In the genomic region with DNA sequence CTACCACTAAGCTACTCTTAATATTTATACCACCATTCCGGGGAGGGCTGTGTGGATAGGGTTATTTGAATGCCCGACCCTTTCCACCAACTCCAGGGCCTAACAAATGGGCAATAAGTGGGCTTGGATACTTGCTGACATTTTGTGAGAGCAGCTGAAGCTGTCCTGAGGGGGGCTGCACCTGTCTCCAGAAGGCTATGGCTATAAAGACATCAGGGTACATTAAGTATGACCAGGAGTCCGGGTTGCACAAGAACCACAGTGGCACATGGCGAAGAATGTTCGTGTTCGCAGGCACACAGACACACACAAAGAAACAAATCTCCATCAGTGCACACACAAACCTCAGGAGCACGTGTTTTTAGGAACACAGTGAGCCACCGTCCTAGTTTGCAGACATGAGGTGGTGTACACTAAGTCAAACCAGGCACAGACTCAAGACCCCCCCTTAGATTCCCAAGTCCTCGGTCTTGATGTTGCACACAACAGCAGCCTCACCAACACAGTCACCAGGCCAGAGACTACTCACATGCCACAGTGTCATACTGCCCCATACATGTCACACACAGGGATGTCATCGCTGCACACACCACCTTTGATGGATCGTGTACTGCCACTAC, we compare ENCODE assay signal across 9 mouse cellular contexts. TPM values are rescaled to one million over a fixed set of nuclear protein-coding genes. Genes with fewer than 3 reads are reported as not detected.
DNase-seq lines count a peak whose midpoint lies in the region; ATAC-seq and TF ChIP-seq lines count a peak whose summit lies in the region.
"Had no signal": no experiment of that assay in that cellular context is flagged by ENCODE, and none has a peak within 500 bp of the region (broad histone marks: within the 10 kb centered on the region; RNA-seq: fewer than 3 reads in every experiment).

No protein-coding gene starts in this region.

- peak overlapping the region; percentile 80 for H3K9ac ChIP-seq in embryonic facial prominence, embryonic 11.5 days (replicated peaks; ENCODE audit: low read length)
- H3K9ac ChIP-seq in hindbrain, postnatal 0 days (replicated peaks; ENCODE audit: low read length), result peak overlapping the region; percentile 84; the same call in 1 of the 2 replicates
- peak overlapping the region; percentile 39 for H3K9ac ChIP-seq in midbrain, embryonic 15.5 days

- no peak for ATAC-seq in embryonic facial prominence, embryonic 11.5 days (replicated peaks; ENCODE audit: insufficient number of reproducible peaks, low FRiP score, low TSS enrichment, low read depth)
- no peak for ATAC-seq in hindbrain, postnatal 0 days
- ATAC-seq in midbrain, embryonic 15.5 days (replicated peaks), result peak; percentile 11

- peak overlapping the region; percentile 53 for H3K4me2 ChIP-seq in embryonic facial prominence, embryonic 11.5 days (ENCODE audit: low read depth, low read length)
- H3K4me2 ChIP-seq in hindbrain, postnatal 0 days (ENCODE audit: low read depth, low read length), result peak overlapping the region; percentile 87
- H3K4me2 ChIP-seq in midbrain, embryonic 15.5 days, result peak overlapping the region; percentile 90

- peak overlapping the region; percentile 46 for H3K4me3 ChIP-seq in kidney, adult 2 months (ENCODE audit: insufficient read depth, low read depth, low read length)
- peak overlapping the region; percentile 59 for H3K4me3 ChIP-seq in embryonic facial prominence, embryonic 11.5 days (ENCODE audit: low read depth, low read length)
- H3K4me3 ChIP-seq in hindbrain, postnatal 0 days (ENCODE audit: low read length), result peak overlapping the region; percentile 70
- peak overlapping the region; percentile 85 for H3K4me3 ChIP-seq in midbrain, embryonic 15.5 days

- H3K27me3 ChIP-seq in kidney, adult 2 months (replicated peaks; ENCODE audit: control insufficient read depth, insufficient read depth, low read length), result no peaks in the 10 kb centered on the region
- no peaks in the 10 kb centered on the region for H3K27me3 ChIP-seq in embryonic facial prominence, embryonic 11.5 days (ENCODE audit: control insufficient read depth, insufficient read depth, low read length)
- H3K27me3 ChIP-seq in hindbrain, postnatal 0 days (ENCODE audit: insufficient read depth, low read length), result no peaks in the 10 kb centered on the region
- H3K27me3 ChIP-seq in midbrain, embryonic 15.5 days (replicated peaks), result no peaks in the 10 kb centered on the region

- TF ChIP-seq CTCF in kidney, adult 2 months (conservative IDR thresholded peaks at IDR 0.05; ENCODE audit: insufficient read depth, insufficient read length, low read depth, low read length), result no peak
- TF ChIP-seq CTCF in hindbrain, postnatal 0 days (IDR thresholded peaks at IDR 0.05; ENCODE audit: low read depth), result no peak

- H3K4me1 ChIP-seq in kidney, adult 2 months (ENCODE audit: control insufficient read depth, insufficient read depth, low read length), result peaks cover 30% of the 10 kb centered on the region
- H3K4me1 ChIP-seq in embryonic facial prominence, embryonic 11.5 days (ENCODE audit: control insufficient read depth, insufficient read depth, low read length), result peaks cover 11% of the 10 kb centered on the region
- peaks cover 33% of the 10 kb centered on the region for H3K4me1 ChIP-seq in hindbrain, postnatal 0 days (ENCODE audit: insufficient read depth, low read length)
- peaks cover 42% of the 10 kb centered on the region for H3K4me1 ChIP-seq in midbrain, embryonic 15.5 days

- H3K27ac ChIP-seq in kidney, adult 2 months (ENCODE audit: insufficient read depth, low read depth, low read length), result peak overlapping the region; percentile 81
- H3K27ac ChIP-seq in embryonic facial prominence, embryonic 11.5 days (replicated peaks; ENCODE audit: low read depth, low read length), result no peak overlapping the region
- H3K27ac ChIP-seq in hindbrain, postnatal 0 days, result peak overlapping the region; percentile 98
- H3K27ac ChIP-seq in midbrain, embryonic 15.5 days, result peak overlapping the region; percentile 99

- no peak for DNase-seq in kidney, adult 2 months
- DNase-seq in kidney, adult 11 months, result no peak
- DNase-seq in embryonic facial prominence, embryonic 11.5 days (ENCODE audit: low spot score), result no peak
- no peak for DNase-seq in hindbrain, postnatal 0 days (ENCODE audit: low spot score)
- DNase-seq in urinary bladder, postnatal 25 days (ENCODE audit: low spot score), result no peak
- no peak for DNase-seq in cerebellum, adult 18-20 months
- DNase-seq in adrenal gland, postnatal 4 days (ENCODE audit: low spot score in 2 of 2), result no peak

- peaks cover 2% of the 10 kb centered on the region for H3K36me3 ChIP-seq in kidney, adult 2 months (ENCODE audit: control insufficient read depth, insufficient read depth, low read length)
- peaks cover 4% of the 10 kb centered on the region; the same call in 1 of the 2 replicates for H3K36me3 ChIP-seq in embryonic facial prominence, embryonic 11.5 days (replicated peaks; ENCODE audit: control insufficient read depth, insufficient read depth, low read depth, low read length)
- H3K36me3 ChIP-seq in hindbrain, postnatal 0 days (ENCODE audit: insufficient read depth, low read length), result peaks cover 9% of the 10 kb centered on the region; the same call in 1 of the 2 replicates
- 0 out of 2 replicates have a peak, but pooled peaks cover 3% of the 10 kb centered on the region for H3K36me3 ChIP-seq in midbrain, embryonic 15.5 days (replicated peaks)

- WGBS in kidney, adult 2 months, result 63% methylated on average over 11 of the region's 11 CpGs
- 78% methylated on average over 11 of the region's 11 CpGs for WGBS in embryonic facial prominence, embryonic 11.5 days
- WGBS in hindbrain, postnatal 0 days, result 67% methylated on average over 11 of the region's 11 CpGs
- 75% methylated on average over 11 of the region's 11 CpGs for WGBS in midbrain, embryonic 15.5 days

- no peak for TF ChIP-seq POLR2A in kidney, adult 2 months (IDR thresholded peaks at IDR 0.05; ENCODE audit: low read depth, low read length)

- no peaks in the 10 kb centered on the region for H3K9me3 ChIP-seq in embryonic facial prominence, embryonic 11.5 days (replicated peaks; ENCODE audit: control insufficient read depth, low read length)
- no peaks in the 10 kb centered on the region for H3K9me3 ChIP-seq in hindbrain, postnatal 0 days (ENCODE audit: low read length)
- H3K9me3 ChIP-seq in midbrain, embryonic 15.5 days, result no peaks in the 10 kb centered on the region

RNA-seq across cellular contexts. Expression of gene Egln2, which starts 1.0 kb away (rescaled TPM):
- 84.9 and 93.7 TPM in 2 replicates for polyA plus RNA-seq in kidney, adult 2 months (2012; rRNA removed)
- polyA plus RNA-seq in embryonic facial prominence, embryonic 11.5 days (2014; fragmentation: Nextera tagmentation; extraction: Ambion mirVana), result 33.3 and 36.5 TPM in 2 replicates
- 116 and 117 TPM in 2 replicates for total RNA-seq in hindbrain, postnatal 0 days (2014; rRNA removed)
- polyA plus RNA-seq in hindbrain, postnatal 0 days (2015; fragmentation: Nextera tagmentation; extraction: Ambion mirVana), result 75.4 and 78.6 TPM in 2 replicates
- 113 and 126 TPM in 2 replicates for polyA plus RNA-seq in midbrain, embryonic 15.5 days (2015; fragmentation: Nextera tagmentation; extraction: Ambion mirVana)
- 100 to 1,000 TPM; 106 to 111 TPM for total RNA-seq in adrenal gland, postnatal 4 days (2021)

RNA-seq across cellular contexts. Expression of gene Rab4b, which starts 11.1 kb away (rescaled TPM):
- 55.9 and 57.4 TPM in 2 replicates for polyA plus RNA-seq in kidney, adult 2 months (2012; rRNA removed)
- 49.3 and 51.3 TPM in 2 replicates for polyA plus RNA-seq in embryonic facial prominence, embryonic 11.5 days (2014; fragmentation: Nextera tagmentation; extraction: Ambion mirVana)
- 66.7 and 76.9 TPM in 2 replicates for total RNA-seq in hindbrain, postnatal 0 days (2014; rRNA removed)
- polyA plus RNA-seq in hindbrain, postnatal 0 days (2015; fragmentation: Nextera tagmentation; extraction: Ambion mirVana), result 125 and 128 TPM in 2 replicates
- 101 and 107 TPM in 2 replicates for polyA plus RNA-seq in midbrain, embryonic 15.5 days (2015; fragmentation: Nextera tagmentation; extraction: Ambion mirVana)
- total RNA-seq in adrenal gland, postnatal 4 days (2021), result 10 to 100 TPM; 53.3 to 60.8 TPM

RNA-seq across cellular contexts. Expression of gene Gm21983, which starts 13.3 kb away (rescaled TPM):
- not detected in 2 replicates for polyA plus RNA-seq in kidney, adult 2 months (2012; rRNA removed)
- polyA plus RNA-seq in embryonic facial prominence, embryonic 11.5 days (2014; fragmentation: Nextera tagmentation; extraction: Ambion mirVana), result not detected in 2 replicates
- not detected in 2 replicates for total RNA-seq in hindbrain, postnatal 0 days (2014; rRNA removed)
- polyA plus RNA-seq in hindbrain, postnatal 0 days (2015; fragmentation: Nextera tagmentation; extraction: Ambion mirVana), result 0.43 and 0.44 TPM in 2 replicates
- 0.40 and 0.62 TPM in 2 replicates for polyA plus RNA-seq in midbrain, embryonic 15.5 days (2015; fragmentation: Nextera tagmentation; extraction: Ambion mirVana)
- not detected for total RNA-seq in adrenal gland, postnatal 4 days (2021)
- total RNA-seq: layer of hippocampus, adult 18-20 months had no signal

RNA-seq across cellular contexts. Expression of gene Mia, which starts 13.4 kb away (rescaled TPM):
- 6.4 and 7.7 TPM in 2 replicates for polyA plus RNA-seq in kidney, adult 2 months (2012; rRNA removed)
- 4.4 and 5.1 TPM in 2 replicates for polyA plus RNA-seq in embryonic facial prominence, embryonic 11.5 days (2014; fragmentation: Nextera tagmentation; extraction: Ambion mirVana)
- total RNA-seq in hindbrain, postnatal 0 days (2014; rRNA removed), result 17.8 and 34.2 TPM in 2 replicates
- polyA plus RNA-seq in hindbrain, postnatal 0 days (2015; fragmentation: Nextera tagmentation; extraction: Ambion mirVana), result 63.6 and 70.1 TPM in 2 replicates
- polyA plus RNA-seq in midbrain, embryonic 15.5 days (2015; fragmentation: Nextera tagmentation; extraction: Ambion mirVana), result 14.0 and 16.2 TPM in 2 replicates
- 1 to 10 TPM in 1 of 2 experiments, under 1 TPM in 1; 0.62 to 2.3 TPM for total RNA-seq in adrenal gland, postnatal 4 days (2021)

RNA-seq across cellular contexts. Expression of gene Cyp2t4, which starts 14.1 kb away (rescaled TPM):
- polyA plus RNA-seq in kidney, adult 2 months (2012; rRNA removed), result not detected in 2 replicates
- polyA plus RNA-seq in embryonic facial prominence, embryonic 11.5 days (2014; fragmentation: Nextera tagmentation; extraction: Ambion mirVana), result 0.13 TPM in 1 of 2 replicates, not detected in the other
- total RNA-seq in hindbrain, postnatal 0 days (2014; rRNA removed), result not detected in 2 replicates
- 0.09 and 0.32 TPM in 2 replicates for polyA plus RNA-seq in hindbrain, postnatal 0 days (2015; fragmentation: Nextera tagmentation; extraction: Ambion mirVana)
- polyA plus RNA-seq in midbrain, embryonic 15.5 days (2015; fragmentation: Nextera tagmentation; extraction: Ambion mirVana), result 0.11 TPM in 1 of 2 replicates, not detected in the other
- total RNA-seq in adrenal gland, postnatal 4 days (2021), result not detected
- total RNA-seq: layer of hippocampus, adult 18-20 months had no signal
